Mouse (Mus musculus) forebrain, embryonic 10.5 days (tissue): ENCODE measurements around the gene Akap11. TPM values are rescaled to one million over a fixed set of nuclear protein-coding genes. Genes with fewer than 3 reads are reported as not detected.
"Not testable (repeated sequence)": the region's sequence is repeated elsewhere in the genome, so short reads cannot be mapped to it uniquely, and the experiment has no call there.

Experiments used
- DNase-seq: peaks from one replicate; pipeline ENCODE4 v3.0.0-alpha.2; 2017; ENCODE audit warnings: low spot score; ENCODE audit errors: extremely low spot score
- H3K27ac ChIP-seq: fragments of 300-500 bp; sonication (generic); 2 replicates; pipeline ENCODE4 v1.5.1; 2016; ENCODE audit warnings: mild to moderate bottlenecking
- H3K27me3 ChIP-seq: fragments of 300-500 bp; sonication (generic); 2 replicates; pipeline ENCODE4 v1.6.1; 2016; ENCODE audit warnings: mild to moderate bottlenecking; ENCODE audit not compliant: poor library complexity, severe bottlenecking
- H3K36me3 ChIP-seq: fragments of 300-500 bp; sonication (generic); replicated peaks from 2 replicates; pipeline ENCODE4 v1.6.1; 2016; ENCODE audit warnings: mild to moderate bottlenecking, moderate library complexity
- H3K4me1 ChIP-seq: fragments of 300-500 bp; sonication (generic); 2 replicates; pipeline ENCODE4 v1.6.1; 2016
- H3K4me3 ChIP-seq: fragments of 300-500 bp; sonication (generic); 2 replicates; pipeline ENCODE4 v1.5.1; 2016; ENCODE audit warnings: mild to moderate bottlenecking, moderate library complexity
- H3K9me3 ChIP-seq: fragments of 300-500 bp; sonication (generic); 2 replicates; pipeline ENCODE4 v1.6.1; 2016; ENCODE audit warnings: mild to moderate bottlenecking, moderate library complexity
- WGBS: fragments of 180-500 bp; shearing (Covaris S2); methylation state at CpG from one replicate; pipeline ENCODE4 v1.1.7; 2016; 5-methylcytosine and 5-hydroxymethylcytosine counted together
- polyA plus RNA-seq: library from polyadenylated mRNA; unstranded; fragments of >200 nt; fragmentation: Nextera tagmentation; extraction: Ambion mirVana; gene quantifications from 2 replicates; pipeline ENCODE4 v1.2.1, GENCODE M21; 2016

The Akap11 gene
- polyA plus RNA-seq: 18.2 and 18.7 TPM in 2 replicates

GRCm38 (mm10) chr14:78536281-78537165 lies at the start of gene Akap11:
Akap11 (minus strand) TSS chr14:78536808.
- peak; percentile 96 for DNase-seq
- Histone ChIP-seq H3K4me3 (peak within 1 kb of the TSS; percentile 85), H3K4me1 (peaks cover 43% of the 10 kb centered on the region), H3K9me3 (no peaks in the 10 kb centered on the region), H3K27ac (peak within 1 kb of the TSS; percentile 97), H3K36me3 (0 out of 2 replicates have a peak, but pooled peaks cover 2% of the 10 kb centered on the region), H3K27me3 (no peaks in the 10 kb centered on the region)
- under 1% methylated on average over 82 of the region's 82 CpGs for WGBS

- no peaks in the 10 kb centered on the region for H3K9me3 ChIP-seq
- WGBS: 94% methylated on average over 13 of the region's 13 CpGs
- no peaks in the 10 kb centered on the region for H3K4me1 ChIP-seq
- H3K4me3 ChIP-seq: no peak overlapping the region
- no peaks in the 10 kb centered on the region for H3K27me3 ChIP-seq
- no peak overlapping the region for H3K27ac ChIP-seq
- DNase-seq: no peak
- peaks cover 14% of the 10 kb centered on the region for H3K36me3 ChIP-seq
Measured at GRCm38 (mm10) chr14:78584222-78584621, 47.6 kb upstream of the Akap11 start.

- H3K36me3 ChIP-seq: peaks cover 15% of the 10 kb centered on the region
- H3K4me3 ChIP-seq: no peak overlapping the region
- H3K9me3 ChIP-seq: no peaks in the 10 kb centered on the region
- DNase-seq: no peak
- no peaks in the 10 kb centered on the region for H3K4me1 ChIP-seq
- H3K27me3 ChIP-seq: no peaks in the 10 kb centered on the region
- H3K27ac ChIP-seq: no peak overlapping the region
Measured at GRCm38 (mm10) chr14:78583168-78583567, 46.6 kb upstream of the Akap11 start.

- DNase-seq: no peak
- H3K27me3 ChIP-seq: no peaks in the 10 kb centered on the region
- H3K9me3 ChIP-seq: no peaks in the 10 kb centered on the region
- H3K4me1 ChIP-seq: no peaks in the 10 kb centered on the region
- H3K27ac ChIP-seq: no peak overlapping the region
- peaks cover 31% of the 10 kb centered on the region for H3K36me3 ChIP-seq
- 75% methylated on average over 13 of the region's 13 CpGs for WGBS
- no peak overlapping the region for H3K4me3 ChIP-seq
Measured at GRCm38 (mm10) chr14:78575899-78576298, 39.3 kb upstream of the Akap11 start.

GRCm38 (mm10) chr14:78568410-78568809 lies 31.8 kb upstream of the Akap11 start:
- 88% methylated on average over 5 of the region's 5 CpGs for WGBS

GRCm38 (mm10) chr14:78566431-78566830 lies 29.8 kb upstream of the Akap11 start:
- H3K27me3 ChIP-seq: no peaks in the 10 kb centered on the region
- H3K4me1 ChIP-seq: no peaks in the 10 kb centered on the region
- no peaks in the 10 kb centered on the region for H3K9me3 ChIP-seq
- 93% methylated on average over 4 of the region's 4 CpGs for WGBS
- H3K27ac ChIP-seq: no peak overlapping the region
- H3K4me3 ChIP-seq: no peak overlapping the region
- no peak for DNase-seq
- no peaks in the 10 kb centered on the region for H3K36me3 ChIP-seq

More at GRCm38 (mm10) chr14:78568410-78568809, 31.8 kb upstream of the Akap11 start:
- H3K36me3 ChIP-seq: 0 out of 2 replicates have a peak, but pooled peaks cover 8% of the 10 kb centered on the region
- no peaks in the 10 kb centered on the region for H3K4me1 ChIP-seq
- no peak overlapping the region for H3K4me3 ChIP-seq
- no peaks in the 10 kb centered on the region for H3K27me3 ChIP-seq
- no peaks in the 10 kb centered on the region for H3K9me3 ChIP-seq
- DNase-seq: no peak
- no peak overlapping the region for H3K27ac ChIP-seq

- Histone ChIP-seq H3K4me3 (no peak overlapping the region), H3K27ac (no peak overlapping the region), H3K36me3 (no peaks in the 10 kb centered on the region), H3K9me3 (no peaks in the 10 kb centered on the region), H3K27me3 (no peaks in the 10 kb centered on the region), H3K4me1 (no peaks in the 10 kb centered on the region)
- no peak for DNase-seq
- WGBS: 94% methylated on average over 2 of the region's 2 CpGs
Measured at GRCm38 (mm10) chr14:78564292-78564691, 27.7 kb upstream of the Akap11 start.

- WGBS: 90% methylated on average over 7 of the region's 7 CpGs
- Histone ChIP-seq H3K9me3 (no peaks in the 10 kb centered on the region), H3K27me3 (no peaks in the 10 kb centered on the region), H3K4me3 (no peak overlapping the region), H3K36me3 (no peaks in the 10 kb centered on the region), H3K4me1 (no peaks in the 10 kb centered on the region), H3K27ac (no peak overlapping the region)
- no peak for DNase-seq
Measured at GRCm38 (mm10) chr14:78563211-78563610, 26.6 kb upstream of the Akap11 start.

GRCm38 (mm10) chr14:78562121-78562520 lies 25.5 kb upstream of the Akap11 start:
- no peaks in the 10 kb centered on the region for H3K4me1 ChIP-seq
- WGBS: 85% methylated on average over 4 of the region's 4 CpGs
- no peak overlapping the region for H3K4me3 ChIP-seq
- no peak overlapping the region for H3K27ac ChIP-seq
- no peak for DNase-seq
- H3K27me3 ChIP-seq: no peaks in the 10 kb centered on the region
- H3K36me3 ChIP-seq: no peaks in the 10 kb centered on the region
- H3K9me3 ChIP-seq: no peaks in the 10 kb centered on the region

- no peaks in the 10 kb centered on the region for H3K9me3 ChIP-seq
- no peak overlapping the region for H3K27ac ChIP-seq
- no peak for DNase-seq
- no peaks in the 10 kb centered on the region for H3K36me3 ChIP-seq
- no peaks in the 10 kb centered on the region for H3K4me1 ChIP-seq
- 92% methylated on average over 8 of the region's 8 CpGs for WGBS
- H3K4me3 ChIP-seq: no peak overlapping the region
- no peaks in the 10 kb centered on the region for H3K27me3 ChIP-seq
Measured at GRCm38 (mm10) chr14:78559042-78559441, 22.4 kb upstream of the Akap11 start.

- WGBS: 81% methylated on average over 3 of the region's 3 CpGs
- not testable (repeated sequence) for H3K27ac ChIP-seq, H3K4me3 ChIP-seq, H3K4me1 ChIP-seq, H3K9me3 ChIP-seq, H3K27me3 ChIP-seq, H3K36me3 ChIP-seq, DNase-seq
Measured at GRCm38 (mm10) chr14:78554830-78555229, 18.2 kb upstream of the Akap11 start.

GRCm38 (mm10) chr14:78553661-78554060 lies 17.1 kb upstream of the Akap11 start:
- Histone ChIP-seq H3K36me3 (no peaks in the 10 kb centered on the region), H3K27me3 (no peaks in the 10 kb centered on the region), H3K9me3 (no peaks in the 10 kb centered on the region), H3K4me1 (no peaks in the 10 kb centered on the region), H3K4me3 (no peak overlapping the region), H3K27ac (no peak overlapping the region)
- DNase-seq: no peak
- WGBS: 93% methylated on average over 6 of the region's 6 CpGs

GRCm38 (mm10) chr14:78548807-78549206 lies 12.2 kb upstream of the Akap11 start:
- Histone ChIP-seq H3K36me3 (no peaks in the 10 kb centered on the region), H3K4me1 (no peaks in the 10 kb centered on the region), H3K27ac (no peak overlapping the region), H3K27me3 (no peaks in the 10 kb centered on the region), H3K4me3 (no peak overlapping the region), H3K9me3 (no peaks in the 10 kb centered on the region)
- 86% methylated on average over 6 of the region's 6 CpGs for WGBS
- no peak for DNase-seq
